Mouse (Mus musculus) limb, embryonic 13.5 days (tissue): ENCODE data around the gene Olfr1155. TPM values are rescaled to one million over a fixed set of nuclear protein-coding genes. Genes with fewer than 3 reads are reported as not detected.

Experiments used
- ATAC-seq: fragments of 200-750 bp; cut with Nextera tagmentation; 2 replicates; pipeline ENCODE4 v1.8.0; 2017; ENCODE audit warnings: low read depth, moderate number of reproducible peaks, moderate TSS enrichment; ENCODE audit not compliant: low FRiP score
- H3K27ac ChIP-seq: fragments of 300-500 bp; sonication (generic); 2 replicates; pipeline ENCODE4 v1.5.1; 2015; ENCODE audit warnings: inconsistent platforms, mild to moderate bottlenecking, moderate library complexity
- H3K27me3 ChIP-seq: fragments of 300-500 bp; sonication (generic); 2 replicates; pipeline ENCODE4 v1.6.1; 2015; ENCODE audit warnings: mild to moderate bottlenecking, inconsistent platforms
- H3K36me3 ChIP-seq: fragments of 300-500 bp; sonication (generic); 2 replicates; pipeline ENCODE4 v1.6.1; 2015; ENCODE audit warnings: inconsistent platforms, mild to moderate bottlenecking, moderate library complexity
- H3K4me1 ChIP-seq: fragments of 300-500 bp; sonication (generic); 2 replicates; pipeline ENCODE4 v1.6.1; 2015; ENCODE audit warnings: inconsistent platforms
- H3K4me2 ChIP-seq: fragments of 300-500 bp; sonication (generic); replicated peaks from 2 replicates; pipeline ENCODE4 v1.6.1; 2015; ENCODE audit warnings: inconsistent platforms, mild to moderate bottlenecking, moderate library complexity
- H3K4me3 ChIP-seq: fragments of 300-500 bp; sonication (generic); 2 replicates; pipeline ENCODE4 v1.5.1; 2015; ENCODE audit warnings: moderate library complexity, mild to moderate bottlenecking, inconsistent platforms
- H3K9ac ChIP-seq: fragments of 300-500 bp; sonication (generic); 2 replicates; pipeline ENCODE4 v1.6.1; 2015; ENCODE audit warnings: mild to moderate bottlenecking, inconsistent platforms
- H3K9me3 ChIP-seq: fragments of 300-500 bp; sonication (generic); 2 replicates; pipeline ENCODE4 v1.6.1; 2016; ENCODE audit warnings: inconsistent platforms
- WGBS: fragments of 180-500 bp; shearing (Covaris S2); methylation state at CpG from one replicate; pipeline ENCODE4 v1.1.7; 2015; 5-methylcytosine and 5-hydroxymethylcytosine counted together
- polyA plus RNA-seq: library from polyadenylated mRNA; unstranded; fragments of >200 nt; fragmentation: Nextera tagmentation; extraction: Ambion mirVana; gene quantifications from 2 replicates; pipeline ENCODE4 v1.2.1, GENCODE M21; 2015

Olfr1155 gene
- polyA plus RNA-seq = not detected in 2 replicates

DNA sequence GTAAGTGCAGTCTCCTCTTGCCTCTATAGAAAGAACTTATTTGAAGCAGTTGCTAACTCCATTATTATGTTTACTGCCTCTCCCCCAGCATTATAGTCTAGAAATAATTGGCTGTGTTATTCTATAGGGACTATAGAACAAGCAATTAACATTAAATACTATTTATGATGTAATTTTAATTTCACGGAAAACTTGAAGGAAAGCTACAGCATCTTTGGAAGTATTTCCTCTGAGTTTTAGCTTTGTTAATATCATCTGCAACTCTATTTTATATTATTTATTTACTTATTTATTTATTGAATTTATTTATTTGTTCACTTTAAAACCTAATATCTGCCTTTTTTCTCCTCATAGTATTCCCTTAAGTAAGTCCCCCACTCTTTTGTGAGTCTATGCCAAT, at the start of gene Olfr1155:
Gene Olfr1155, minus strand, starts transcription at position 101 of the 400 bp plus-strand sequence.
- no peaks in the 10 kb centered on the region for H3K4me1 ChIP-seq
- ATAC-seq = no peak
- no peak within 1 kb of the TSS for H3K27ac ChIP-seq
- whole genome bisulfite sequencing = 88% methylated on average over 1 of the region's 1 CpGs
- no peak within 1 kb of the TSS for H3K4me2 ChIP-seq
- no peaks in the 10 kb centered on the region for H3K27me3 ChIP-seq
- H3K4me3 ChIP-seq = no peak within 1 kb of the TSS
- H3K9ac ChIP-seq = no peak within 1 kb of the TSS
- no peaks in the 10 kb centered on the region for H3K9me3 ChIP-seq
- no peaks in the 10 kb centered on the region for H3K36me3 ChIP-seq

DNA sequence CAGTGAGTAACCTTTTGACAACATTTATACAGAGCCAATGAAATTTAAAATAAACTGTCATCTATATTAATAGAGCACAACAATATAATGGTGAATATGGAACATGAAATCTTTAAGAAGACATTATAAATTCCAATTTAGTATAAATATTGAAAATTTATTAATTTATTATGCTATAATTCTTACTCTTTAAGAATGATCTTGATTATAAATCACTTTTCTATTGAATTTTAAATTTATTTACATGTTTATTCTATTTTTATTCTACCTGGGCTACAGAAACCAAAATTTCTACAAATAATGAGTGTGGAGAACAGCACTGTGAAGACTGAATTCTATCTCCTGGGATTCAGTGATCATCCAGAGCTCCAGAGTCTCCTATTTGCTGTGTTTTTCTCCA, 44.9 kb upstream of the Olfr1155 start, which contains the start of gene Olfr1158:
Gene Olfr1158, plus strand, starts transcription at position 301 of the 400 bp plus-strand sequence.
- Histone ChIP-seq H3K9ac (no peak within 1 kb of the TSS), H3K27me3 (no peaks in the 10 kb centered on the region), H3K4me3 (no peak within 1 kb of the TSS), H3K27ac (no peak within 1 kb of the TSS), H3K4me2 (no peak within 1 kb of the TSS), H3K4me1 (no peaks in the 10 kb centered on the region), H3K36me3 (no peaks in the 10 kb centered on the region), H3K9me3 (no peaks in the 10 kb centered on the region)
- no peak for ATAC-seq

- no peaks in the 10 kb centered on the region for H3K4me1 ChIP-seq
- WGBS = 77% methylated on average over 3 of the region's 3 CpGs
- no peak within 1 kb of the TSS for H3K4me3 ChIP-seq
- H3K9ac ChIP-seq = no peak within 1 kb of the TSS
- no peak within 1 kb of the TSS for H3K4me2 ChIP-seq
- H3K27me3 ChIP-seq = no peaks in the 10 kb centered on the region
- no peak within 1 kb of the TSS for H3K27ac ChIP-seq
- ATAC-seq = no peak
- H3K36me3 ChIP-seq = no peaks in the 10 kb centered on the region
- no peaks in the 10 kb centered on the region for H3K9me3 ChIP-seq
These were observed 29.6 kb upstream of the Olfr1155 start, which contains the start of gene Olfr74 for GRCm38 (mm10) chr2:87974563-87974962. TSS of gene Olfr74 (minus strand) at chr2:87974663.

GRCm38 (mm10) chr2:87968199-87968598, 23.3 kb upstream of the Olfr1155 start, which contains the start of gene Olfr1157:
TSS of gene Olfr1157 (minus strand) at chr2:87968299.
- Histone ChIP-seq H3K27me3 (no peaks in the 10 kb centered on the region), H3K9me3 (no peaks in the 10 kb centered on the region), H3K4me3 (no peak within 1 kb of the TSS), H3K4me2 (no peak within 1 kb of the TSS), H3K4me1 (no peaks in the 10 kb centered on the region), H3K27ac (no peak within 1 kb of the TSS), H3K36me3 (no peaks in the 10 kb centered on the region), H3K9ac (no peak within 1 kb of the TSS)
- WGBS = 94% methylated on average over 4 of the region's 4 CpGs
- ATAC-seq = no peak

DNA sequence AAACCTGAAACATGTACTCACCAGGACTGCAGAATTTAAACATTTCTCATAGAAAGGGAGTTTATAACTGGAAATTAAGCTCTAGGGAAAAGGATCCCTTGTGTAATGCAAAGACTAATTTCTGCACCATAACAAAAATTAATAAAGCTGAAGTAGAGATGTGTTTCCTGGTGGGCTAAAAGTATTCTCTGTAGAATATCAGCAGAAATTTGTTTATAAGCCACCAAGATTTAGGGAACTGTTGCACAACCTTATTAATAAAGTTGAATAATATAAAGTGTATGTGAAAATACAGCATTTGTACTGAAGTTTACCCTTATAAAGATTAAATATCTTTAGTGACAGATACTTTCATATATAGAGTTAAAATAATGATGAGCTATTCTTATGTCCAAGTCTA, 8.1 kb upstream of the Olfr1155 start, which contains the start of gene Olfr1156:
Gene Olfr1156, minus strand, starts transcription at position 101 of the 400 bp plus-strand sequence.
- Histone ChIP-seq H3K36me3 (no peaks in the 10 kb centered on the region), H3K9me3 (no peaks in the 10 kb centered on the region), H3K4me2 (no peak within 1 kb of the TSS), H3K27me3 (no peaks in the 10 kb centered on the region), H3K4me1 (no peaks in the 10 kb centered on the region), H3K9ac (no peak within 1 kb of the TSS), H3K4me3 (no peak within 1 kb of the TSS), H3K27ac (no peak within 1 kb of the TSS)
- ATAC-seq = no peak

- Histone ChIP-seq H3K9me3 (no peaks in the 10 kb centered on the region), H3K36me3 (no peaks in the 10 kb centered on the region), H3K4me2 (no peak within 1 kb of the TSS), H3K27me3 (no peaks in the 10 kb centered on the region), H3K4me3 (no peak within 1 kb of the TSS), H3K4me1 (no peaks in the 10 kb centered on the region), H3K27ac (no peak within 1 kb of the TSS), H3K9ac (no peak within 1 kb of the TSS)
- no peak for ATAC-seq
- WGBS = 77% methylated on average over 1 of the region's 1 CpGs
These were observed 39.9 kb downstream of the Olfr1155 start, which contains the start of gene Olfr1154 for GRCm38 (mm10) chr2:87905066-87905465. TSS of gene Olfr1154 (minus strand) at chr2:87905166.

- Histone ChIP-seq H3K4me2 (no peak within 1 kb of the TSS), H3K4me3 (no peak within 1 kb of the TSS), H3K4me1 (no peaks in the 10 kb centered on the region), H3K9me3 (no peaks in the 10 kb centered on the region), H3K27ac (no peak within 1 kb of the TSS), H3K36me3 (no peaks in the 10 kb centered on the region), H3K9ac (no peak within 1 kb of the TSS), H3K27me3 (no peaks in the 10 kb centered on the region)
- WGBS = 72% methylated on average over 1 of the region's 1 CpGs
- ATAC-seq = no peak
These were observed 50.3 kb downstream of the Olfr1155 start, which contains the start of gene Olfr1153 for GRCm38 (mm10) chr2:87894662-87895061. TSS of gene Olfr1153 (plus strand) at chr2:87894962.

Other genes starting within 250 kb of the Olfr1155 start
- gene Olfr1137, start 232.0 kb downstream of the Olfr1155 start, polyA plus RNA-seq = not detected in 2 replicates
- gene Olfr1138, start 205.2 kb downstream of the Olfr1155 start, polyA plus RNA-seq = not detected in 2 replicates
- not detected in 2 replicates for gene Olfr1140, start 201.4 kb downstream of the Olfr1155 start, polyA plus RNA-seq
- gene Olfr1141, start 191.1 kb downstream of the Olfr1155 start, polyA plus RNA-seq = not detected in 2 replicates
- gene Olfr152, start 165.7 kb downstream of the Olfr1155 start, polyA plus RNA-seq = not detected in 2 replicates
- gene Olfr1143, start 144.5 kb downstream of the Olfr1155 start, polyA plus RNA-seq = not detected in 2 replicates
- not detected in 2 replicates for gene Olfr1145, start 135.3 kb downstream of the Olfr1155 start, polyA plus RNA-seq
- gene Olfr1148, start 114.6 kb downstream of the Olfr1155 start, polyA plus RNA-seq = not detected in 2 replicates
- gene Olfr1150-ps1, start 101.1 kb downstream of the Olfr1155 start, polyA plus RNA-seq = not detected in 2 replicates
- gene Olfr1151, start 89.3 kb downstream of the Olfr1155 start, polyA plus RNA-seq = not detected in 2 replicates
- 0.03 TPM in 1 of 2 replicates, not detected in the other for gene Olfr1152, start 78.6 kb downstream of the Olfr1155 start, polyA plus RNA-seq
- not detected in 2 replicates for gene Olfr1153, start 50.2 kb downstream of the Olfr1155 start, polyA plus RNA-seq
- gene Olfr1154, start 40.0 kb downstream of the Olfr1155 start, polyA plus RNA-seq = not detected in 2 replicates
- not detected in 2 replicates for gene Olfr1156, start 8.0 kb upstream of the Olfr1155 start, polyA plus RNA-seq
- gene Olfr1157, start 23.2 kb upstream of the Olfr1155 start, polyA plus RNA-seq = not detected in 2 replicates
- gene Olfr74, start 29.5 kb upstream of the Olfr1155 start, polyA plus RNA-seq = not detected in 2 replicates
- not detected in 2 replicates for gene Olfr1158, start 45.0 kb upstream of the Olfr1155 start, polyA plus RNA-seq
- gene Olfr1160, start 63.1 kb upstream of the Olfr1155 start, polyA plus RNA-seq = not detected in 2 replicates
- not detected in 2 replicates for gene Olfr1161, start 77.6 kb upstream of the Olfr1155 start, polyA plus RNA-seq
- not detected in 2 replicates for gene Olfr73, start 92.6 kb upstream of the Olfr1155 start, polyA plus RNA-seq
- not detected in 2 replicates for gene Olfr1162, start 106.0 kb upstream of the Olfr1155 start, polyA plus RNA-seq
- gene Olfr1163, start 126.7 kb upstream of the Olfr1155 start, polyA plus RNA-seq = not detected in 2 replicates
- gene Olfr1164, start 148.8 kb upstream of the Olfr1155 start, polyA plus RNA-seq = not detected in 2 replicates
- gene Olfr1166, start 183.1 kb upstream of the Olfr1155 start, polyA plus RNA-seq = not detected in 2 replicates
- gene Olfr1167, start 210.1 kb upstream of the Olfr1155 start, polyA plus RNA-seq = not detected in 2 replicates
- not detected in 2 replicates for gene Olfr1168, start 236.7 kb upstream of the Olfr1155 start, polyA plus RNA-seq